Mouse (Mus musculus) forebrain, embryonic 14.5 days (tissue): ENCODE data around the gene Rpap3. TPM values are rescaled to one million over a fixed set of nuclear protein-coding genes. Genes with fewer than 3 reads are reported as not detected.

Experiments used
- ATAC-seq: fragments of 200-750 bp; cut with Nextera tagmentation; 2 replicates; pipeline ENCODE4 v1.8.0; 2017; ENCODE audit warnings: mild to moderate bottlenecking, moderate library complexity
- DNase-seq: peaks from one replicate; pipeline ENCODE4 v3.0.0-alpha.2; 2015; ENCODE audit warnings: low spot score
- H3K27ac ChIP-seq: fragments of 300-500 bp; sonication (generic); 2 replicates; pipeline ENCODE4 v1.5.1; 2014; ENCODE audit warnings: low read depth, mild to moderate bottlenecking, control low read depth, low read length, moderate library complexity
- H3K27me3 ChIP-seq: fragments of 300-500 bp; sonication (generic); replicated peaks from 2 replicates; pipeline ENCODE4 v1.6.1; 2014; ENCODE audit warnings: low read length, control low read depth, mixed read lengths; ENCODE audit not compliant: control insufficient read depth, insufficient read depth
- H3K36me3 ChIP-seq: fragments of 300-500 bp; sonication (generic); 2 replicates; pipeline ENCODE4 v1.6.1; 2014; ENCODE audit warnings: low read length, control low read depth; ENCODE audit not compliant: control insufficient read depth, insufficient read depth
- H3K4me1 ChIP-seq: fragments of 300-500 bp; sonication (generic); 2 replicates; pipeline ENCODE4 v1.6.1; 2014; ENCODE audit warnings: antibody characterized with exemption, low read length, control low read depth; ENCODE audit not compliant: control insufficient read depth, insufficient read depth
- H3K4me2 ChIP-seq: fragments of 300-500 bp; sonication (generic); 2 replicates; pipeline ENCODE4 v1.6.1; 2014; ENCODE audit warnings: mild to moderate bottlenecking, control low read depth, low read length
- H3K4me3 ChIP-seq: fragments of 300-500 bp; sonication (generic); 2 replicates; pipeline ENCODE4 v1.5.1; 2014; ENCODE audit warnings: low read depth, low read length, control low read depth
- H3K9ac ChIP-seq: fragments of 300-500 bp; sonication (generic); 2 replicates; pipeline ENCODE4 v1.6.1; 2014; ENCODE audit warnings: mild to moderate bottlenecking, low read length, control low read depth, moderate library complexity
- H3K9me3 ChIP-seq: fragments of 300-500 bp; sonication (generic); replicated peaks from 2 replicates; pipeline ENCODE4 v1.6.1; 2016; ENCODE audit warnings: low read length, control low read depth, mixed read lengths; ENCODE audit not compliant: control insufficient read depth
- WGBS: fragments of 180-500 bp; shearing (Covaris S2); extraction: QIAGEN DNeasy Blood & Tissue Kit; methylation state at CpG from one replicate; pipeline ENCODE4 v1.1.7; 2014; 5-methylcytosine and 5-hydroxymethylcytosine counted together
- polyA plus RNA-seq: library from polyadenylated mRNA; unstranded; fragments of >200 nt; fragmentation: Nextera tagmentation; extraction: Ambion mirVana; gene quantifications from 2 replicates; pipeline ENCODE4 v1.2.1, GENCODE M21; 2014

The Rpap3 gene
- polyA plus RNA-seq, 1 experiment from 2014 or later = 45.4 TPM

- Histone ChIP-seq H3K27me3 (no peaks in the 10 kb centered on the region), H3K27ac (no peak overlapping the region), H3K4me3 (no peak overlapping the region), H3K36me3 (no peaks in the 10 kb centered on the region), H3K4me1 (no peaks in the 10 kb centered on the region), H3K9ac (no peak overlapping the region), H3K9me3 (no peaks in the 10 kb centered on the region), H3K4me2 (no peak overlapping the region)
- ATAC-seq = no peak
- DNase-seq = no peak
- 64% methylated on average over 7 of the region's 7 CpGs for WGBS
These were observed 36.4 kb upstream of the Rpap3 start for GRCm38 (mm10) chr15:97742074-97742473.

DNA sequence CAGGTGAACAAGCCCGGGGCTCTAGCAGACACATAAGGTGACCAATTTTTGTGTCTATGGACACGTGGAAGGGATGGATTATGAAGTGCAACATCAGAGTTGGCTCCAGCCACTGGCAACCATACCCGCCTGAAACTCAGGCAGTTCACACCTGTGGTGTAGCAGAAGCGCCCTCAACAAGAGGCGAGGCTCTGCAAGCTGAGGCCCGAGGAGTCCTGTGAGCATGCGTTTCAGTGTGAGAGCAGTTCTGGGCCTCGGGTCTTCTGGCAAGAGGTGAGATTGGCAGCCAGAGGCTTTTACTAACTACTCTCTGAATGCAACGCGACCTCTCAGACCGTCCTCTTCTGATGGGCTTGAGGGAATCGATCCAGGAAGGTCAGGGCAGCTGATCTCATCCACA is 36.0 kb upstream of the Rpap3 start:
- no peak overlapping the region for H3K4me2 ChIP-seq
- no peaks in the 10 kb centered on the region for H3K4me1 ChIP-seq
- WGBS = 84% methylated on average over 12 of the region's 12 CpGs
- H3K27me3 ChIP-seq = no peaks in the 10 kb centered on the region
- no peak overlapping the region for H3K9ac ChIP-seq
- H3K4me3 ChIP-seq = no peak overlapping the region
- no peaks in the 10 kb centered on the region for H3K9me3 ChIP-seq
- DNase-seq (no peak), ATAC-seq (no peak)
- H3K36me3 ChIP-seq = no peaks in the 10 kb centered on the region
- H3K27ac ChIP-seq = no peak overlapping the region

DNA sequence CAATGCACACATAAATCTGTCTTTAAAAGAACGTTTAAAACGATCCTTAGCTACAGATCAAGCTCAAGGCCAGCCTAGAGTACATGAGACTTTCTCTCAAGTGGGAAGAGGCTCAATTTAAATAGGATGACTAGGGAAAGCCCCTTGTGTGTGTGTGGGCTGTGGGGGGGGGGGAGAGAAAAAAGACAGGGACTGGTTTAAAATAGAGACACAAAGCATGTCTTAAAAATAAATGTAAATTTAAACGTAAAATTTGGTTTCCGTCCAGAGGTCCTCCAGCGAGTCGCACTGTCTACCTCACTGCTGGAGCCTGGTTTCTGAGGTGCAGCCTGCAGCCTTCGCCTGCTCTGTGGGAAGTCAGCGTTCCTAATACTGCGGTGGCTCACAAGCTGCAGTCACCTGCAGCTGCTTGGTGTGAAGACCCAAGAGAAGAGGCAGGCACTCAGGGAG is 34.7 kb upstream of the Rpap3 start:
- DNase-seq (no peak), ATAC-seq (no peak)
- no peak overlapping the region for H3K9ac ChIP-seq
- no peak overlapping the region for H3K27ac ChIP-seq
- H3K4me2 ChIP-seq = no peak overlapping the region
- H3K9me3 ChIP-seq = no peaks in the 10 kb centered on the region
- WGBS = 80% methylated on average over 9 of the region's 9 CpGs
- H3K4me3 ChIP-seq = no peak overlapping the region
- H3K27me3 ChIP-seq = no peaks in the 10 kb centered on the region
- H3K4me1 ChIP-seq = no peaks in the 10 kb centered on the region
- H3K36me3 ChIP-seq = no peaks in the 10 kb centered on the region

GRCm38 (mm10) chr15:97738923-97739322 is 33.3 kb upstream of the Rpap3 start:
- WGBS = 87% methylated on average over 7 of the region's 7 CpGs
- H3K9me3 ChIP-seq = no peaks in the 10 kb centered on the region

DNA sequence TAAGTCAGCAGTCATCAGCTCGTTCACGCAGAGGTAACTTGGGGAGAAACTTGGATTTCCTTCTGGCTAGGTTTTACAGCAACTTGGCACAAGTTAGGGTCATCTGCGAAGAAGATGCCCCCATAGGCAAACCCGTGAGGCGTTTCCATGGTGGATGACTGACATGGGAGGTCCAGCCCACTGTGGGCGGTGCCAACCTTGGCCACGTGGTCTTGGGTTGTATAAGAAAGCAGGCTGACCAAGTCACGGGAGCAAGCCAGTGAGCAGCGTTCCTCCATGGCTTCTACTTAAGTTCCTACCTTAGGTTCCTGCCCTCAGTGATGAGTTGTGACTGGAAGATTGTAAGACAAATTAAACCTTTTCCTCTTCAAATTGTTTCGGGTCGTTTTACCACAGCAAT is 26.4 kb upstream of the Rpap3 start:
- no peaks in the 10 kb centered on the region for H3K36me3 ChIP-seq
- no peaks in the 10 kb centered on the region for H3K27me3 ChIP-seq
- no peak overlapping the region for H3K4me2 ChIP-seq
- H3K4me1 ChIP-seq = no peaks in the 10 kb centered on the region
- 88% methylated on average over 11 of the region's 11 CpGs for WGBS
- H3K27ac ChIP-seq = no peak overlapping the region
- no peak for ATAC-seq
- H3K9me3 ChIP-seq = no peaks in the 10 kb centered on the region
- H3K4me3 ChIP-seq = no peak overlapping the region
- no peak for DNase-seq
- H3K9ac ChIP-seq = no peak overlapping the region

More at GRCm38 (mm10) chr15:97738923-97739322, 33.3 kb upstream of the Rpap3 start:
- no peak overlapping the region for H3K27ac ChIP-seq
- no peaks in the 10 kb centered on the region for H3K4me1 ChIP-seq
- ATAC-seq = no peak
- no peaks in the 10 kb centered on the region for H3K36me3 ChIP-seq
- DNase-seq = no peak
- H3K4me2 ChIP-seq = no peak overlapping the region
- H3K9ac ChIP-seq = no peak overlapping the region
- no peaks in the 10 kb centered on the region for H3K27me3 ChIP-seq
- no peak overlapping the region for H3K4me3 ChIP-seq

GRCm38 (mm10) chr15:97731111-97731510 is 25.5 kb upstream of the Rpap3 start, which contains the start of gene Endou:
TSS of gene Endou (minus strand) at chr15:97731339.
- DNase-seq (no peak), ATAC-seq (no peak)
- Histone ChIP-seq H3K9ac (no peak within 1 kb of the TSS), H3K4me2 (no peak within 1 kb of the TSS), H3K4me3 (no peak within 1 kb of the TSS), H3K9me3 (no peaks in the 10 kb centered on the region), H3K27me3 (no peaks in the 10 kb centered on the region), H3K27ac (no peak within 1 kb of the TSS), H3K4me1 (no peaks in the 10 kb centered on the region), H3K36me3 (no peaks in the 10 kb centered on the region)
- WGBS = 93% methylated on average over 8 of the region's 8 CpGs

DNA sequence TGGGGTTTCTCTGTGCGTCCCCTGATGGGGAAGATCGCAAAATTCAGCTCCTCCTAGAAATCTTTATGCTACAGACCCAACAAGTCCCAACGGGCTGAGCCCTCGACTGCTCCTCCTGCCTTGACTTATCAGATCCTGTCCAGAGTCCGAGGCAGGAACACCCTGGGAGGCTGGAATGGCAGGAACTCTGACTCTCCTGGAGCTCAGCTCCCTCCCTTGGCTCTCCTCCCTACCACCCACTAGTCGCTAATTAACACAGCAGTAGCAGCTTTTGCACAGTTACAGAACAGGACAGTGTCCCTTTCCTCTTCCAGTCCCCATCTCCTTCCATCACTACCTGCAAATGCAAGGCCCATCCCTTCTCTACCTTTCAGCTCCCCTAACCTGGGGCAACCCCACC is 24.7 kb upstream of the Rpap3 start:
- Histone ChIP-seq H3K4me2 (no peak overlapping the region), H3K9me3 (no peaks in the 10 kb centered on the region), H3K36me3 (no peaks in the 10 kb centered on the region), H3K4me1 (no peaks in the 10 kb centered on the region), H3K4me3 (no peak overlapping the region), H3K27ac (no peak overlapping the region), H3K27me3 (no peaks in the 10 kb centered on the region), H3K9ac (no peak overlapping the region)
- ATAC-seq = no peak
- no peak for DNase-seq
- WGBS = 56% methylated on average over 6 of the region's 6 CpGs

DNA sequence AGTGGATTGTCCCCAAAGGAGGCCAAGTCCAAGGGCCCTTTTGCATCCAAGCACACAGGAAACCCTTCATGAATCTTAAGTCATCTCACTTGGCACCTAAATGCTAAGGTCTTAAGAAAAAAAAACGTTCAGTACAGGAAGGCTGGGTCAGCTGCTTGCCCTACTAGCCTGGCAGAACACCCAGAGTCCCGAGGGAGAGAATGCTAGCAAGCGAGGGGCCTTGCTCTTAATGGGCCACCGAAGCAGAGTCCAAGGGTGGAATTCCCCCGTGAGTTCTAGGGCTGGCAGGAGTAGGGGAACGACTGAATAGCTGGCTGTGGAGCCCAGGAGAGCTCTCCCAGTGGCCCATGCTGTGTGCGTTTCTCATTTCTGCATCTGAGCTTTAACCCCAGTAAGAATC is 23.2 kb upstream of the Rpap3 start:
- DNase-seq (no peak), ATAC-seq (no peak)
- no peaks in the 10 kb centered on the region for H3K4me1 ChIP-seq
- no peak overlapping the region for H3K4me3 ChIP-seq
- no peaks in the 10 kb centered on the region for H3K36me3 ChIP-seq
- WGBS = 74% methylated on average over 7 of the region's 7 CpGs
- H3K27ac ChIP-seq = no peak overlapping the region
- H3K9ac ChIP-seq = no peak overlapping the region
- no peaks in the 10 kb centered on the region for H3K27me3 ChIP-seq
- H3K4me2 ChIP-seq = no peak overlapping the region
- no peaks in the 10 kb centered on the region for H3K9me3 ChIP-seq

- H3K36me3 ChIP-seq = no peaks in the 10 kb centered on the region
- 87% methylated on average over 11 of the region's 11 CpGs for WGBS
- no peaks in the 10 kb centered on the region for H3K27me3 ChIP-seq
- DNase-seq (no peak), ATAC-seq (no peak)
- no peaks in the 10 kb centered on the region for H3K4me1 ChIP-seq
- H3K9me3 ChIP-seq = no peaks in the 10 kb centered on the region
- H3K27ac ChIP-seq = no peak overlapping the region
- no peak overlapping the region for H3K4me2 ChIP-seq
- H3K4me3 ChIP-seq = no peak overlapping the region
- H3K9ac ChIP-seq = no peak overlapping the region
These were observed 22.8 kb upstream of the Rpap3 start for GRCm38 (mm10) chr15:97728394-97728793.
